Mouse (Mus musculus) spleen, adult 2 months (tissue): Measurements from ENCODE around the gene Dcst1.

Source experiments
- CTCF ChIP-seq: fragments of 200-500 bp; IDR thresholded peaks from 2 replicates; pipeline ENCODE4 v1.5.1; 2011; ENCODE audit warnings: mild to moderate bottlenecking, inconsistent platforms; ENCODE audit not compliant: insufficient read depth, insufficient read length, insufficient replicate concordance; ENCODE audit errors: extremely low read depth
- POLR2A ChIP-seq: fragments of 200-500 bp; IDR thresholded peaks from 2 replicates; pipeline ENCODE4 v1.6.1; 2011; ENCODE audit warnings: low read depth, low read length, inconsistent platforms

- TF ChIP-seq POLR2A (no peak), CTCF (no peak)
Measured at GRCm38 (mm10) chr3:89381233-89381632, 16.2 kb upstream of the Dcst1 start.
